Mouse (Mus musculus): ENCODE data around the gene Exosc2. TPM values are rescaled to one million over a fixed set of nuclear protein-coding genes. Genes with fewer than 3 reads are reported as not detected.

Gene Exosc2
- polyA plus RNA-seq (2015; fragmentation: Nextera tagmentation; extraction: Ambion mirVana): 51.2 and 53.7 TPM in 2 replicates

DNA sequence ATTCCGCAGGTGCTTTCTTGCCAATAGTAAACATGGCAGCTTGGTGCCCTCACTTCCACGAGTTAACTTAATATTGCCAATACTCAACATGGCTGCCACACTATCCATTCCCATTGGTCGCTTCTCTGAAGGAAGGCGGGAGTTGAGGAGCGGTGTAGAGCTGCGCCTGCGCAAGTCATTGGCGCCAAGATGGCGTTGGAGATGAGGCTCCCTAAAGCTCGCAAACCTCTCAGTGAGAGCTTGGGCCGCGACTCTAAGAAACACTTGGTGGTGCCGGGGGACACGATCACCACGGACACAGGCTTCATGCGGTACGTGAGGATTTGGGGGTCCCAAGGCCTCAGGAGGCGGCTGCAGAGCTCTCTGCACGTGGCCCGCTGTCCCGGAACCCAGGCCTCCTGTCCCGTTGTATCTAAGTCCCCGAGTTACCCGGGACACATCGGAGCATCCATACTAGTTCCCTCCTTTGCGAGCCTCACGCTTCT, at the start of gene Exosc2:
Exosc2 (plus strand) TSS at position 165 of the 485 bp plus-strand sequence.
- DNase-seq (peak; percentile 87), ATAC-seq (ENCODE audit: low read depth) (peak; percentile 95)
- WGBS (ENCODE audit: insufficient replicate concordance): under 1% methylated on average over 27 of the region's 27 CpGs
- Histone ChIP-seq H3K9me3 (replicated peaks) (no peaks in the 10 kb centered on the region), H3K4me2 (peak within 1 kb of the TSS; percentile 77), H3K27ac (peak within 1 kb of the TSS; percentile 58), H3K9ac (peak within 1 kb of the TSS; percentile 84), H3K36me3 (peaks cover 36% of the 10 kb centered on the region), H3K4me1 (replicated peaks) (peaks cover 28% of the 10 kb centered on the region), H3K27me3 (no peaks in the 10 kb centered on the region), H3K4me3 (replicated peaks) (peak within 1 kb of the TSS; percentile 74)

DNA sequence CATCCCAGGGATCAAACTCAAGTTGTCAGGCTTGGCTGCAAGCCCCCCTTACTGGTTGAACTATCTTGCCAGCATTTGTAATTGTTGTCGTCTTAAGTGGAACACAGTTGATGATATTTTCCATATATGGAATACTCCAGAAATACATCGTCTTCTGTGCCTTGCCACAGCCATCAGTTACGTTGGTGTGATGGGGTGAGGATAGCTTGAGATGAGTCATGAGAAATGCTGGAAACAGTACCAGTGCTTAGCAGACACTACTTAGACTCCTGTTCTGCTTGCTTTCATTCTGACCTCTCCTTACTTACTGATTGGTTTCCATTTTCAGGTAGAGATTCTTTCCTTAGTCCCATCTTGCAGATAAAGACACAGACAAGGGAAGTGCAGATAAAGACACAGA, 37.0 kb upstream of the Exosc2 start:
- Histone ChIP-seq H3K27ac (no peak overlapping the region), H3K9ac (no peak overlapping the region), H3K4me1 (replicated peaks) (peaks cover 13% of the 10 kb centered on the region; the same call in 1 of the 2 replicates), H3K4me2 (no peak overlapping the region), H3K9me3 (replicated peaks) (no peaks in the 10 kb centered on the region), H3K27me3 (peaks cover 84% of the 10 kb centered on the region), H3K36me3 (no peaks in the 10 kb centered on the region), H3K4me3 (replicated peaks) (no peak overlapping the region)
- ATAC-seq (ENCODE audit: low read depth) (no peak), DNase-seq (no peak)
- 38% methylated on average over 3 of the region's 3 CpGs for WGBS (ENCODE audit: insufficient replicate concordance)

DNA sequence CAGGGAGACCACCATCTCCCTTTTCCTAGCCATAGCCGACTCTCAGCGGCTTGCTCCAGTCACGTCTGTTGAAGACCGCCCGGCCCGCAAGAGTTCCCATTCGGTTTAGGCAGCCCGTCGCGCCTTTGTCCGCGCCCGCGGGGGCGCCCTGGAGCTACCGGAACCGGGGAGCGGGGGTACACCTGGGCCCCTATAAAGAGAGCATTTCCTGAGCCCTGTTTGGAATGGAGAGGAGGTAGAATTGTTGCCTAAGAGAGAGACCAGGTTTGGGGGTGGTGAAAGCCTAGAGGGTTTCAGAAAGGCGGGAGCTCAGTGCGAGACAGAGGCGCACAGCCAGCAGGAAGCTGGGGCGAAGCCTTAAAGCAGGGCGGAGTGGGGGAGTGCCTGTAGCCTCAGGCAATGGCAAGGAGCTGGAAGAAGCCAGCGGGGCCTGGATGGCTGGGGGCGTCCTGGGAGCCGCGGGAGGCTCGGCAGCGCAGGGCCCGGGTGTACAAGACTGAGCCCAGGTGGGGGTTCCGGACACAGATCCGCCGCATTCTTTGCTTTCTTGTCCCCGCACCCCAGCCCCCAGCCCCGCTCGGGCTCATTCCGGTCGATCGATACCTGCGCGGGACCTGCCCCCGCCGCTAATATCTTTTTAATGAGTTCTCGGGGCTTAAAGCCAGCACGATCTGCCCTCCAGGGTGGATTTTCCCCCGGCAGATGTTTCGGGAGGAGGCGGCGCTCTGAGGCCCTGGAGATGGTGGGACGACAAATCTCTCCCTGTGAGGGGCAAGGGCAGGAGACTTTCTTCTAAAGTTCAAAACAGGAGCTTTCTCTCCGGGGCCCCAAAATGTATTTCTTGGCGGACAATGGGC, 35.0 kb upstream of the Exosc2 start:
- Histone ChIP-seq H3K4me2 (no peak overlapping the region; the same call in 1 of the 2 replicates), H3K4me1 (replicated peaks) (peaks cover 13% of the 10 kb centered on the region; the same call in 1 of the 2 replicates), H3K27me3 (peaks cover 98% of the 10 kb centered on the region), H3K9me3 (replicated peaks) (no peaks in the 10 kb centered on the region), H3K9ac (no peak overlapping the region), H3K27ac (no peak overlapping the region), H3K4me3 (replicated peaks) (peak overlapping the region; percentile 14; the same call in 1 of the 2 replicates), H3K36me3 (no peaks in the 10 kb centered on the region)
- ATAC-seq (ENCODE audit: low read depth) (no peak), DNase-seq (no peak)
- 2% methylated on average over 52 of the region's 52 CpGs for WGBS (ENCODE audit: insufficient replicate concordance)

DNA sequence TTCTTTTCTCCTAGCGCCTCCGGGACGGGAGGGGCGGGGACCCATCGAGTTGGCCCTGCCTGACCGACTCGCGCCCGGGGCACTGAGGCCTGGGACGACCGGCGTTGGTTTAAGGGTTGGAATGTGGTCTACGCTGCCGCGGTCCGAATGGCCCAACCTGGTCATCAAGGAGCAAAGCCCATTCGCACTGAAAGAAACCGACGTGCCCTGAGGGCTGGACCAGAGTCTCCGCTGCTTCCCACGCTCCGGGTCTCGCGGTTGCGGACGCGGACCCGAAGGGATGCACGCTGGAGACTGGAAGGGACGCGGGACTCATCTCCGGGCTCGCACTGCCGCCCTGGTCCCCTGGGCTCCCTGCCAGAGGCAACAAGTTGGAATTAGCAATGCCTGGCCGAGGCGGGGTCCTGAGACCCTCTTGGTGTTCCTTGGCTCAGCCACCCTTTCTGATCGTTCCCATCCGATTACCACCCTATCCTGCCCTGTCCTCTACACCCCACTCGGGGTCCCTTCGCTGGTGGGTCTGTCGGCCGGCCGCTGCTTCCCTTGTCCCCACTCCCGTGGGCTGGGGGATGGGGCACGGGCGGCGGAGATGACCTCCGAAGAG, 34.3 kb upstream of the Exosc2 start:
- no peak overlapping the region for H3K9ac ChIP-seq
- peaks cover 99% of the 10 kb centered on the region for H3K27me3 ChIP-seq
- peak overlapping the region; percentile 8; the same call in 1 of the 2 replicates for H3K4me3 ChIP-seq (replicated peaks)
- no peak overlapping the region for H3K4me2 ChIP-seq
- H3K36me3 ChIP-seq: no peaks in the 10 kb centered on the region
- ATAC-seq (ENCODE audit: low read depth) (no peak), DNase-seq (no peak)
- WGBS (ENCODE audit: insufficient replicate concordance): 2% methylated on average over 47 of the region's 48 CpGs
- no peaks in the 10 kb centered on the region for H3K9me3 ChIP-seq (replicated peaks)
- peaks cover 13% of the 10 kb centered on the region; the same call in 1 of the 2 replicates for H3K4me1 ChIP-seq (replicated peaks)
- H3K27ac ChIP-seq: no peak overlapping the region

DNA sequence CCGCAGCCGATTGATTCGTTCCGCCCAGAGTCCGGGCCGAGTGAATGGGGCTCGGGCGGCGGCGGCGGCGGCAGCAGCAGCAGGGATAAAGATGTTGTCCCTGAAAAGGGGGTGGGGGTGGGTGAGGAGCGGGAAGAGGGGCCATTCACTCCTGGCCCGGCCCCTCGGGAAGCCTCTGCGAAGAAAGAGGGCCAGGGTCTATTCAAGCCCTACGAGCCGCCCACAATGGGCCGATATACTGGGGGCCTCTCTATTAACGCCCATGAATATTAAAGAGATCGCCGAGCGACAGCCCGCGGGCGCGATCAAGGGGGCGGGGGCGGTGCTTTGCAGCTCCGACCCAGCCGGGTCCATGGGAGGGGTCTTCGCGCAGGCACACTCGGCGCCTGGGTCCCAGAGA, 33.8 kb upstream of the Exosc2 start:
- Histone ChIP-seq H3K9ac (no peak overlapping the region), H3K4me2 (no peak overlapping the region), H3K36me3 (no peaks in the 10 kb centered on the region), H3K4me1 (replicated peaks) (peaks cover 13% of the 10 kb centered on the region; the same call in 1 of the 2 replicates), H3K9me3 (replicated peaks) (no peaks in the 10 kb centered on the region), H3K27me3 (peaks cover 100% of the 10 kb centered on the region), H3K27ac (no peak overlapping the region), H3K4me3 (replicated peaks) (no peak overlapping the region)
- no peak for ATAC-seq (ENCODE audit: low read depth)
- no peak for DNase-seq
- WGBS (ENCODE audit: insufficient replicate concordance): 3% methylated on average over 35 of the region's 35 CpGs

DNA sequence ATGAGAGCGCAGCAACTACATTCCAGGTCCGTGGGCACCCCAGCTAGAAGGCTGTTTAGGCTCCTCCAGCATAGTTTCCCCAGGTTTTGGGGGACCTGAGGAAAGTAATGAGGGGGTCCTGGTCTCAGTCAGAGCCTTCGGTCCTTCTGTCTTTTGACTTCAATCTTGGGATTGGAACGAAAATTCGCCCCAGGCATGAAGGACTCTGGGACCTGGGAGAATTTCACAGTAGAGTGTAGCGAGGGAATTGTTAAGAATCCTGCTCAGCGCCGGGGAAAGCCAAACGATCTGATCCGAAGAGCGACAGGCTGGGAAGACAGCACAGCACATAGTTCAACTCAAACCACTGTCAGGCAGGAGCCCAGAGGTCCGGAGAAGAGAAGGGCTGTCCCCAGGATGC, 33.2 kb upstream of the Exosc2 start:
- WGBS (ENCODE audit: insufficient replicate concordance): 6% methylated on average over 12 of the region's 12 CpGs
- Histone ChIP-seq H3K36me3 (no peaks in the 10 kb centered on the region), H3K9me3 (replicated peaks) (no peaks in the 10 kb centered on the region), H3K4me3 (replicated peaks) (no peak overlapping the region), H3K27me3 (peaks cover 100% of the 10 kb centered on the region), H3K9ac (no peak overlapping the region), H3K4me2 (no peak overlapping the region), H3K4me1 (replicated peaks) (peaks cover 13% of the 10 kb centered on the region; the same call in 1 of the 2 replicates), H3K27ac (no peak overlapping the region)
- ATAC-seq (ENCODE audit: low read depth) (no peak), DNase-seq (no peak)

DNA sequence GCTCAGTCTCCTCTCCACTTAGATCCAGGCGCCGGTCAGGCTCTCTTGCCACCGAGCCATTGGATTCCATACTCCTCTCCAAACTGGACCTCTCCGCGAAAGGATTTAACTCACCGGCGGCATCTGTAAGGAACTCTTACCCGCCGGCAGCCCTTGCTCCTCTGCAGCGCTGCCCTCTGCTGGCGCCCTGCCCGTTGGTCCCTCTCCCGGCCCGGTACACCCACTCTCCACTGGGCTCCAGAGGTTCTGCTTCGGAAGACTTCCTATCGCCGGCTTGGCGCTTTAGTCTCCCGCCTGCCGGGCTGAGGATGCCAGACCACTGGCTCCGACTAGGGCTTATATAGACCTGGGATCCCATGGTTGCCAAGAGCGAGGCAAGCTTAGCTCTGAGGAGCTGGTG, 32.7 kb upstream of the Exosc2 start:
- DNase-seq: no peak
- WGBS (ENCODE audit: insufficient replicate concordance): 2% methylated on average over 22 of the region's 22 CpGs

DNA sequence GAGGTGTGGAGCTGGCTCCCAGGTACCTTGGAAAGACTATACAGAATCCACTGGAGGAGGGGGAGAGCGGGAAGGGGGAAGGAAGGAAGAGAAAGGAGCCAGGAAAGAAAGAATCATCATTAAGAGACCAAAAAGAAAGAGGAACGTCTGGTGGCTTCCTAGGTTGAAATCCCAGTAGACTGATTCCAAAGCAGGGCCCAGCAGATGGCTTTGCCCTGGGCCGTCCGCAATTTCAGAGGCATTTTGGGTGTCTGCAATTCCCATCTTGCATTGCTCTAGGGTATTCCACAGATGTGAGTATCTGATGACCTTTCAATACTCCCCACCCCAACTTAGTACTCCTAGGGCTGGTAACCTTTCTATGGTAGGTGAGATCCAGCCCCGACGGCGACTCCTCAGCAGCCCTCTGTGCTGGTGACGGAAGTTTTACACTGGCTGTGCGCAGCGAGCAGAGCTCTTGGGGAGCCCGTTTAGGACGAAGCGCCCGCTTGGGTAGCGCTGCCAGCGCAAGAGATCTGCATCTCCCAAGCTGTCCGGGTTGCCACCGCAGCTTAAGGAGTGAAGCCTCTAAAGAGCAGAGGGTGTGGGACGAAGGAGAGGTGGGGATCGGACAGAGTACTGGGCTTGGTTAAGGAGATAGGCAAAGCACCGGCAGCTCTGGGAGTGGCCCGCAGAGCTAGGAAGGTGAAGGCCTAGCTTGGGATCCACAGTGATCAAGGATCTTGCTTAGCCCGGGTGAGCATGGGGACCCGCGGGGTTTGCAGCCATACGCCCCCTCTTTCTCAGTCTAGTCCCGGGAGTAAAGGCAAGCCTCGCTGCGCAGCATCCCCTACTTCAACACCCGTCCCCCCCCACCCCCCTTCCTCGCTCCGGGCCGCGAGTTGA, 31.7 kb upstream of the Exosc2 start:
- H3K27ac ChIP-seq: no peak overlapping the region
- H3K36me3 ChIP-seq: no peaks in the 10 kb centered on the region
- no peak overlapping the region for H3K4me2 ChIP-seq
- peaks cover 13% of the 10 kb centered on the region; the same call in 1 of the 2 replicates for H3K4me1 ChIP-seq (replicated peaks)
- ATAC-seq (ENCODE audit: low read depth): no peak; the same call in 1 of the 2 replicates
- no peaks in the 10 kb centered on the region for H3K9me3 ChIP-seq (replicated peaks)
- no peak overlapping the region for H3K9ac ChIP-seq
- no peak overlapping the region for H3K4me3 ChIP-seq (replicated peaks)
- H3K27me3 ChIP-seq: peaks cover 100% of the 10 kb centered on the region
- 3% methylated on average over 28 of the region's 34 CpGs for WGBS (ENCODE audit: insufficient replicate concordance)
- no peak for DNase-seq

More for the DNA sequence above, 32.7 kb upstream of the Exosc2 start:
- Histone ChIP-seq H3K4me2 (no peak overlapping the region), H3K9me3 (replicated peaks) (no peaks in the 10 kb centered on the region), H3K4me1 (replicated peaks) (peaks cover 13% of the 10 kb centered on the region; the same call in 1 of the 2 replicates), H3K9ac (no peak overlapping the region), H3K36me3 (no peaks in the 10 kb centered on the region), H3K27me3 (peaks cover 100% of the 10 kb centered on the region), H3K4me3 (replicated peaks) (no peak overlapping the region), H3K27ac (no peak overlapping the region)
- ATAC-seq (ENCODE audit: low read depth): no peak

DNA sequence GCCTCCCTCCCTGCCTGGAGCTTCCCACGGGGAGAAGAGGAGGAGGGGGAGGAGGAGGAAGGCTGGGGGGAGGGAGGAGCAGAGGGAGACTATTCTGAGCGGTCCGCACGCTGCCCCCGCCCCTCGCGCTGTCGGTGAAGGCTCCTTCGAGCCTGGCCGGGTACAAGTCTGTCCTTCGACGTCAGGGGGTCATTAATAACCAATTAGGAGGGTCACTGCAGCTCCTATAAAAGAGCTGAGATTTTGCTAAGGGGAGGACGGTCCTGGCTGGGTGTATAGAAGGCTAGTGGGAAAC, 31.1 kb upstream of the Exosc2 start:
- 1% methylated on average over 12 of the region's 13 CpGs for WGBS (ENCODE audit: insufficient replicate concordance)
- H3K4me3 ChIP-seq (replicated peaks): no peak overlapping the region
- no peak for DNase-seq
- H3K9ac ChIP-seq: no peak overlapping the region
- H3K4me2 ChIP-seq: no peak overlapping the region
- no peak for ATAC-seq (ENCODE audit: low read depth)
- H3K9me3 ChIP-seq (replicated peaks): no peaks in the 10 kb centered on the region
- H3K36me3 ChIP-seq: no peaks in the 10 kb centered on the region
- H3K27ac ChIP-seq: no peak overlapping the region
- H3K4me1 ChIP-seq (replicated peaks): peaks cover 13% of the 10 kb centered on the region; the same call in 1 of the 2 replicates
- peaks cover 100% of the 10 kb centered on the region for H3K27me3 ChIP-seq

DNA sequence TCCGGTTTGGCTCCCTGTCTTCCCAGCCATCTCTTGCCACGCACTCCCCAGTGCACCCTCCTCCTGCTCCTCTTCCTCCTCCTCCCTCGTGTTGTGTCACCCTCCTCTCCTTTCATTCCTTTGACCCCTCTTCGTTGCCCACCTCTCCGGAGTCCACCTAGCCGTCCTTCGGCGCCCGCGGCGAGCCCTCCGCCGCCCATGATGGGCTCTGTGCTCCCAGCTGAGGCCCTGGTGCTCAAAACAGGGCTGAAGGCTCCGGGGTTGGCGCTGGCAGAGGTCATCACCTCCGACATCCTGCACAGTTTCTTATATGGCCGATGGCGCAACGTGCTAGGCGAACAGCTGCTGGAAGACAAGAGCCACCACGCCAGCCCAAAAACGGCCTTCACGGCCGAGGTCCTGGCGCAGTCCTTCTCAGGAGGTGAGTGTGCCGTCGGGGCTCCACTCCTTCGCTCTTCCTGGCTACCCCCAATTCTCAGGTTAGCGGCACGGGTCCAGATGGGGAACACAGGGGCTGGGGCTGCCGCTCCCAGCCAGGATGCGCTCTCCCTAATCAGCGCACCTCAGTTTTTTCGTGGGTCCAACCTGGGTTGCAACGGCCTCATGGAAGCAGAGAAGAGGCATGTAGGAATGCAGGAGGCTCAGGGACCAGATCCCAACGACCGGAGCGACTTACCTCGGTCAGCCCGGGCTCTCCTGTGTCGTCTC, 30.5 kb upstream of the Exosc2 start, which contains the start of gene Prdm12:
Prdm12 (plus strand) TSS at position 137 of the 708 bp plus-strand sequence.
- DNase-seq (no peak), ATAC-seq (ENCODE audit: low read depth) (no peak)
- Histone ChIP-seq H3K4me3 (replicated peaks) (no peak within 1 kb of the TSS), H3K9ac (no peak within 1 kb of the TSS), H3K27me3 (peaks cover 100% of the 10 kb centered on the region), H3K9me3 (replicated peaks) (no peaks in the 10 kb centered on the region), H3K4me1 (replicated peaks) (peaks cover 13% of the 10 kb centered on the region; the same call in 1 of the 2 replicates), H3K27ac (no peak within 1 kb of the TSS), H3K36me3 (no peaks in the 10 kb centered on the region), H3K4me2 (no peak within 1 kb of the TSS)
- WGBS (ENCODE audit: insufficient replicate concordance): 4% methylated on average over 41 of the region's 41 CpGs

Data from liver, embryonic 13.5 days (tissue).